Mouse (Mus musculus) MEL (cell line): ENCODE measurements around the gene Kcnc2. TPM values are rescaled to one million over a fixed set of nuclear protein-coding genes. Genes with fewer than 3 reads are reported as not detected.

Experiments used
- DNase-seq: peaks from one replicate; pipeline ENCODE4 v3.0.0; 2011; ENCODE audit warnings: low read depth, low spot score
- H3K27ac ChIP-seq: 2 replicates; pipeline ENCODE4 v1.5.1; 2012; ENCODE audit warnings: low read depth, mild to moderate bottlenecking, control low read depth, low read length, moderate library complexity; ENCODE audit not compliant: control insufficient read depth
- H3K27me3 ChIP-seq, 2 experiments: fragments of 150-350 bp in 1 of 2; sonication (generic) in 1 of 2; 2 replicates each; pipeline ENCODE4 v1.6.1; 2012; ENCODE audit warnings: low read length in 2 of 2, mild to moderate bottlenecking in 2 of 2, improper control_type of control experiment in 1 of 2, moderate library complexity in 1 of 2; ENCODE audit not compliant: insufficient read depth in 2 of 2, control insufficient read depth in 1 of 2
- H3K36me3 ChIP-seq, 2 experiments: 2 replicates each; pipeline ENCODE4 v1.6.1; 2012 to 2014; ENCODE audit warnings: low read length in 2 of 2, improper control_type of control experiment in 1 of 2, inconsistent platforms in 1 of 2, mild to moderate bottlenecking in 1 of 2; ENCODE audit not compliant: insufficient read depth in 2 of 2, control insufficient read depth in 1 of 2
- H3K4me1 ChIP-seq, 2 experiments: fragments of 150-350 bp in 1 of 2; sonication (generic) in 1 of 2; 2 replicates each; pipeline ENCODE4 v1.6.1; 2012; ENCODE audit warnings: low read length in 2 of 2, improper control_type of control experiment in 1 of 2, mild to moderate bottlenecking in 1 of 2; ENCODE audit not compliant: insufficient read depth in 2 of 2, control insufficient read depth in 1 of 2
- H3K4me3 ChIP-seq, 2 experiments: fragments of 150-350 bp in 1 of 2; sonication (generic) in 1 of 2; 2 replicates each; pipeline ENCODE4 v1.5.1; 2012; ENCODE audit warnings: low read depth in 2 of 2, low read length in 2 of 2, mild to moderate bottlenecking in 2 of 2, moderate library complexity in 2 of 2, control low read depth in 1 of 2, improper control_type of control experiment in 1 of 2; ENCODE audit not compliant: control insufficient read depth in 1 of 2, insufficient read depth in 1 of 2
- H3K79me2 ChIP-seq: 2 replicates; pipeline ENCODE4 v1.6.1; 2012; ENCODE audit warnings: mild to moderate bottlenecking, low read length, moderate library complexity; ENCODE audit not compliant: control insufficient read depth, poor library complexity, insufficient read depth
- H3K9ac ChIP-seq: 2 replicates; pipeline ENCODE4 v1.6.1; 2012; ENCODE audit warnings: low read depth, mild to moderate bottlenecking, control low read depth, low read length, moderate library complexity; ENCODE audit not compliant: control insufficient read depth, poor library complexity, severe bottlenecking
- H3K9me3 ChIP-seq: fragments of 150-350 bp; sonication (generic); replicated peaks from 2 replicates; pipeline ENCODE4 v1.6.1; 2012; ENCODE audit warnings: mild to moderate bottlenecking, low read length, improper control_type of control experiment, moderate library complexity; ENCODE audit not compliant: insufficient read depth
- CTCF ChIP-seq, 3 experiments: IDR thresholded peaks in 2 of 3; conservative IDR thresholded peaks in 1 of 3; 2 replicates each; pipeline ENCODE4 v1.5.1; 2011 to 2012; ENCODE audit warnings: low read length in 3 of 3, low read depth in 2 of 3, mild to moderate bottlenecking in 2 of 3, improper control_type of control experiment in 1 of 3, inconsistent platforms in 1 of 3, mixed read lengths in 1 of 3, moderate library complexity in 1 of 3; ENCODE audit not compliant: control insufficient read depth in 1 of 3, insufficient read depth in 1 of 3, poor library complexity in 1 of 3, severe bottlenecking in 1 of 3
- E2F4 ChIP-seq: IDR thresholded peaks from 2 replicates; pipeline ENCODE4 v1.6.1; 2011; ENCODE audit warnings: low read depth, low read length, improper control_type of control experiment, borderline replicate concordance
- ELF1 ChIP-seq: IDR thresholded peaks from 2 replicates; pipeline ENCODE4 v1.6.1; 2014; ENCODE audit warnings: low read depth, mild to moderate bottlenecking, inconsistent platforms, low read length, improper control_type of control experiment, moderate library complexity
- GABPA ChIP-seq: IDR thresholded peaks from 2 replicates; pipeline ENCODE4 v1.6.1; 2012; ENCODE audit warnings: low read depth, mild to moderate bottlenecking, inconsistent platforms, low read length, improper control_type of control experiment, moderate library complexity
- GATA1 ChIP-seq: IDR thresholded peaks from 2 replicates; pipeline ENCODE4 v1.6.1; 2011; ENCODE audit warnings: low read depth, low read length, improper control_type of control experiment
- HCFC1 ChIP-seq: IDR thresholded peaks from 2 replicates; pipeline ENCODE4 v1.6.1; 2012; ENCODE audit warnings: low read depth, mild to moderate bottlenecking, inconsistent platforms, low read length, improper control_type of control experiment, moderate library complexity
- JUND ChIP-seq: IDR thresholded peaks from 2 replicates; pipeline ENCODE4 v1.6.1; 2011; ENCODE audit warnings: low read depth, mild to moderate bottlenecking, improper control_type of control experiment, low read length
- KAT2A ChIP-seq: conservative IDR thresholded peaks from 2 replicates; pipeline ENCODE4 v1.6.1; 2012; ENCODE audit warnings: low read depth, low read length, improper control_type of control experiment, inconsistent platforms
- MAX ChIP-seq: IDR thresholded peaks from 2 replicates; pipeline ENCODE4 v1.6.1; 2011; ENCODE audit warnings: low read length, improper control_type of control experiment
- MEF2A ChIP-seq: IDR thresholded peaks from 2 replicates; pipeline ENCODE4 v1.6.1; 2014; ENCODE audit warnings: low read depth, mild to moderate bottlenecking, inconsistent platforms, low read length, improper control_type of control experiment; ENCODE audit not compliant: poor library complexity, insufficient replicate concordance, severe bottlenecking; ENCODE audit errors: extremely low read depth
- MXI1 ChIP-seq: IDR thresholded peaks from 2 replicates; pipeline ENCODE4 v1.6.1; 2011; ENCODE audit warnings: mild to moderate bottlenecking, low read depth, low read length, improper control_type of control experiment
- MYC ChIP-seq: IDR thresholded peaks from 2 replicates; pipeline ENCODE4 v1.6.1; 2011; ENCODE audit warnings: low read depth, mild to moderate bottlenecking, low read length, improper control_type of control experiment, moderate library complexity
- NRF1 ChIP-seq: IDR thresholded peaks from 2 replicates; pipeline ENCODE4 v1.6.1; 2014; ENCODE audit warnings: low read depth, mild to moderate bottlenecking, inconsistent platforms, low read length, improper control_type of control experiment, moderate library complexity; ENCODE audit not compliant: poor library complexity, insufficient read depth, severe bottlenecking
- POLR2A ChIP-seq, 2 experiments: IDR thresholded peaks; 2 replicates each; pipeline ENCODE4 v1.6.1; 2011 to 2012; ENCODE audit warnings: low read length in 2 of 2, mild to moderate bottlenecking in 2 of 2, control low read depth in 1 of 2, improper control_type of control experiment in 1 of 2, low read depth in 1 of 2, moderate library complexity in 1 of 2; ENCODE audit not compliant: control insufficient read depth in 1 of 2, insufficient read depth in 1 of 2, poor library complexity in 1 of 2
- POLR2AphosphoS5 ChIP-seq: IDR thresholded peaks from 2 replicates; pipeline ENCODE4 v1.6.1; 2012; ENCODE audit warnings: low read depth, borderline replicate concordance, mild to moderate bottlenecking, inconsistent platforms, low read length, moderate library complexity, mixed read lengths
- RCOR1 ChIP-seq: IDR thresholded peaks from 2 replicates; pipeline ENCODE4 v1.6.1; 2012; ENCODE audit warnings: low read depth, mild to moderate bottlenecking, inconsistent platforms, low read length, improper control_type of control experiment
- SIN3A ChIP-seq: IDR thresholded peaks from 2 replicates; pipeline ENCODE4 v1.6.1; 2012; ENCODE audit warnings: low read length, improper control_type of control experiment, inconsistent platforms
- SMC3 ChIP-seq: IDR thresholded peaks from 2 replicates; pipeline ENCODE4 v1.6.1; 2011; ENCODE audit warnings: low read depth, low read length, improper control_type of control experiment
- TAL1 ChIP-seq: IDR thresholded peaks from 2 replicates; pipeline ENCODE4 v1.6.1; 2012; ENCODE audit warnings: mild to moderate bottlenecking, inconsistent platforms, low read length, moderate library complexity, mixed read lengths
- UBTF ChIP-seq: IDR thresholded peaks from 2 replicates; pipeline ENCODE4 v1.6.1; 2012; ENCODE audit warnings: low read depth, mild to moderate bottlenecking, inconsistent platforms, low read length, improper control_type of control experiment, moderate library complexity, borderline replicate concordance; ENCODE audit not compliant: insufficient read depth
- USF1 ChIP-seq: IDR thresholded peaks from 2 replicates; pipeline ENCODE4 v1.6.1; 2014; ENCODE audit warnings: low read depth, mild to moderate bottlenecking, inconsistent platforms, low read length, improper control_type of control experiment, moderate library complexity
- USF2 ChIP-seq, 2 experiments: IDR thresholded peaks; 2 replicates each; pipeline ENCODE4 v1.6.1; 2011 to 2012; ENCODE audit warnings: improper control_type of control experiment in 2 of 2, low read length in 2 of 2, borderline replicate concordance in 1 of 2, inconsistent platforms in 1 of 2, low read depth in 1 of 2, mild to moderate bottlenecking in 1 of 2; ENCODE audit not compliant: insufficient read depth in 1 of 2
- ZC3H11A ChIP-seq: IDR thresholded peaks from 2 replicates; pipeline ENCODE4 v1.6.1; 2012; ENCODE audit warnings: low read depth, mild to moderate bottlenecking, inconsistent platforms, low read length, improper control_type of control experiment
- ZNF384 ChIP-seq: IDR thresholded peaks from 2 replicates; pipeline ENCODE4 v1.6.1; 2012; ENCODE audit warnings: low read depth, mild to moderate bottlenecking, inconsistent platforms, low read length, improper control_type of control experiment
- polyA plus RNA-seq, 2 experiments: library from polyadenylated mRNA; stranded (reverse) in 1 of 2; unstranded in 1 of 2; fragments of >175 nt in 1 of 2; fragments of >200 nt in 1 of 2; gene quantifications; 2 replicates each; pipeline versions ENCODE4 v1.2.1 to v1.2.4; 2012; ENCODE audit warnings: low replicate concordance in 2 of 2, low read depth in 1 of 2; ENCODE audit not compliant: insufficient read length in 2 of 2, insufficient read depth in 1 of 2, missing spikeins in 1 of 2
- total RNA-seq: library from RNA; depleted of rRNA; stranded (reverse); fragments of 300-350 nt; gene quantifications from 2 replicates; pipeline ENCODE4 v1.2.3, GENCODE M21; 2012

The Kcnc2 gene
- total and polyA plus RNA-seq, 3 experiments = not detected

DNA sequence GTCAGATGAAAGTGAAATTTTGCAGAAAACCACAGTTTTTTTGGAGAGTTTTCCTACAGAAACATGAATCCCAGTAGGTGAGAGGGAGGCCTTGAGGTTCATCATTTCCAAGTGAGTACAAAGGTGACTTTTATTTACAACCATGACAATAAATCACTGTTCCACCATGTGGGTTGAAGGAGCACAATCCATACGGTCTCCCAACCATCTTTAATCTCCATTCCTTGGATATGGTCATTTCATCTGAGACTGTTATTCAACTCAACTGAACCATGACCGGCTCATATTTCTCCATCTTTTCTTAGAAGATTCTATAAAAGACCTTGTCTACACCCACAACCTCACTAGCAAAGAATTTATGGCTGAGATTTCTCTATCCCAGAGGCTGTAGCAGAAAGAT lies 22.6 kb upstream of the Kcnc2 start:
- no peak overlapping the region for H3K27ac ChIP-seq

DNA sequence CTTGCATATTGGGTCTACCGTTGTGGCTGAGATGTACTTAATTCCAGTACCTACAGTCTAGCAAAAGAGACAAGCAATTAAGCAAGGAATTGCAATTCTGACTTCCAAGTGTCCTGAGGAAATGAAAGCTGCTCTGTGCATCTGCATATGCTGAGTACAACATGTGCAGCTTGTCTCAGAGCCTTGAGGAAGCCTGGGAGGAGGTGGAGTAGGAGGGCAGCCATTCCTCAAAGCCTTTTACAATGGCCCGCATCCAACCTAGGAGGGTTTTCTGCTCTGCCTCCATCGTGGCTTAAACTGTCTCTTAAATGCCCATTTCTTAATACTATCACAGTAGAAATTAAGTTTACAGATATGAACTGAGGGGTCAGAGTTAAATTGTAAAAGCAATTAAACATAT lies 7.5 kb upstream of the Kcnc2 start:
- no peaks in the 10 kb centered on the region for H3K36me3 ChIP-seq
- no peaks in the 10 kb centered on the region for H3K79me2 ChIP-seq
- no peaks in the 10 kb centered on the region for H3K27me3 ChIP-seq
- DNase-seq = no peak
- H3K4me3 ChIP-seq = no peak overlapping the region
- H3K27ac ChIP-seq = no peak overlapping the region
- TF ChIP-seq GATA1 = no peak
- TF ChIP-seq CTCF (IDR thresholded peaks at IDR 0.05 in 2 of 3, conservative IDR thresholded peaks at IDR 0.05 in 1 of 3; ENCODE audit: control insufficient read depth in 1 of 3, insufficient read depth in 1 of 3, low read depth in 2 of 3, low read length in 3 of 3, poor library complexity in 1 of 3, severe bottlenecking in 1 of 3) = no peak
- TF ChIP-seq ZC3H11A = no peak
- TF ChIP-seq JUND = no peak
- no peak for TF ChIP-seq MXI1
- no peak for TF ChIP-seq ELF1
- TF ChIP-seq MYC = no peak
- no peak for TF ChIP-seq RCOR1
- TF ChIP-seq SIN3A = no peak
- TF ChIP-seq, all 39 proteins: peak for 0
- Histone ChIP-seq H3K9me3 (no peaks in the 10 kb centered on the region), H3K4me1 (no peaks in the 10 kb centered on the region), H3K9ac (no peak overlapping the region)

More for the DNA sequence above, 22.6 kb upstream of the Kcnc2 start:
- Histone ChIP-seq H3K4me1 (no peaks in the 10 kb centered on the region), H3K27me3 (no peaks in the 10 kb centered on the region), H3K9me3 (no peaks in the 10 kb centered on the region), H3K79me2 (no peaks in the 10 kb centered on the region), H3K4me3 (no peak overlapping the region), H3K9ac (no peak overlapping the region), H3K36me3 (no peaks in the 10 kb centered on the region)
- DNase-seq = no peak
- TF ChIP-seq USF1 (no peak), GABPA (no peak), NRF1 (no peak), ZNF384 (no peak), HCFC1 (no peak), RCOR1 (no peak), SMC3 (no peak), MAX (no peak), POLR2A (IDR thresholded peaks at IDR 0.05; ENCODE audit: control insufficient read depth in 1 of 2, insufficient read depth in 1 of 2, low read depth in 1 of 2, low read length in 2 of 2, poor library complexity in 1 of 2) (no peak), ELF1 (no peak), E2F4 (no peak), TAL1 (no peak), MEF2A (no peak), POLR2AphosphoS5 (no peak), ZC3H11A (no peak), UBTF (no peak), USF2 (IDR thresholded peaks at IDR 0.05; ENCODE audit: borderline replicate concordance in 1 of 2, insufficient read depth in 1 of 2, low read depth in 1 of 2, low read length in 2 of 2) (no peak), MYC (no peak), KAT2A (no peak)
